Mouse (Mus musculus) kidney, adult 2 months (tissue): ENCODE data around the gene Kcnh4.

Experiments
- CTCF ChIP-seq: fragments of 200-500 bp; conservative IDR thresholded peaks from 2 replicates; pipeline ENCODE4 v1.5.1; 2011; ENCODE audit warnings: low read depth, mild to moderate bottlenecking, control low read depth, low read length, moderate library complexity, mixed read lengths; ENCODE audit not compliant: insufficient read depth, insufficient read length
- POLR2A ChIP-seq: fragments of 200-500 bp; IDR thresholded peaks from one replicate; pipeline ENCODE4 v1.6.1; 2011; ENCODE audit warnings: low read depth, low read length, control low read depth

GRCm38 (mm10) chr11:100692164-100692616 lies 67.6 kb downstream of the Kcnh4 start, which contains the start of gene Zfp385c:
- no peak for TF ChIP-seq POLR2A
- no peak for TF ChIP-seq CTCF
